Mouse (Mus musculus): ENCODE data around the gene Rbms1.

Rbms1 gene

DNA sequence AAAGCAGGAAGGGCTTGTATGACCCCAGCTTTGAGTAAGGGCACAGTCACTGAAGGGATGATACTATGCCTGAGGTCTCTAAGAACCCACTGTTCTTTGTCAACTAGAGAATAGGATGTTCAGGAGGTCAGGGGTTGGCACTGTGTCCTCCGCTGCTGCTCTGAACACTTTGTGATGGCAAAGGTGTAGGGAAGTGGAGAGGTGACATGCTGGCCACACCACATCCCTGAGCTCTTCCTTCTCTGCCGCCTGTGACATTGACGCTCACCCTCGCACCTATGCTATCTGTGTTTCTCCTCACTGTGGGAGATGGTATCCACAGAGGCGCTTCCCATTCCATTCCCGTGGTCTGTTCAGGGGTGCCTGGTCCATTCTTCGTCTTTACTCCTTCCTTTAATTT is 163.2 kb downstream of the Rbms1 start:
- in situ Hi-C loops (cut with MboI; ENCODE audit: low pct_unique_long_range_greater_than_20kb in 1 of 2, low sequenced_read_pairs in 2 of 2, unreplicated experiment in 1 of 2): no loop called here

DNA sequence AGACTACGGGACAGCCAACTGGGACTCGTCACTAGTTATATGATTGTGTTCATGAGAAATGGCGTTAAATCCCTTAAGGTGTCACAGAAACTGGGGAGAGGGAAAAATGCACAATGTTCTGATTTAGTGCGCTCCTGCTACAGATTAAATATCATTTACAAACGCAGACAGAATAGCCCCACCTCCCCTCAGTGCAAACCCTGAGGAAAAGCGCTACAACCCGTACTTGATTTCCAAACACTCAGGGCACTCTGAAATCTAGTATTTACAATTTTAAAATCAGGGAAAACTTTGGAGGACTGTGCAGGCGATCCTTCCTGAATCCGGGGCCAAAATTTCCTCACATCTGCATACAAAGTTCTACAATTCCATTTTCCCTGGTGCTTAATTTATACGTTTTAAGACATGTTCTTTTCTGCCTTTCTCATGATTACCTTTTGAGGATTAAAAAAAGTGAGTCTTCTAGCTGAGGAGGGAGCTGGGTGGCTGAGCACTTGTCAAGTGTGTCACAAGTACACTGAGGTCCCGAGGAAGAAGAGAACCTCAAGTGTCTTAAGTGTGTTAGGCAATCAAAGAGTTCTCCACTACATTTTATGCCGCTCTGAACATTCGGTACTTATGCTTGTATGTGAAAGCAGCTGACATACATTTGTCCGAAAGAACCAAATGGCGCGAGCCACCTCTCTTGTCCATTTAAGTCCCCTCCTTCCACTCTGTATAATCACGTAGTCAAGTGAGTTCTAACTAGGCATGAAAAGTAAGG is 164.0 kb downstream of the Rbms1 start:
- in situ Hi-C loops (cut with MboI; ENCODE audit: low pct_unique_long_range_greater_than_20kb in 1 of 2, low sequenced_read_pairs in 2 of 2, unreplicated experiment in 1 of 2): no loop called here

DNA sequence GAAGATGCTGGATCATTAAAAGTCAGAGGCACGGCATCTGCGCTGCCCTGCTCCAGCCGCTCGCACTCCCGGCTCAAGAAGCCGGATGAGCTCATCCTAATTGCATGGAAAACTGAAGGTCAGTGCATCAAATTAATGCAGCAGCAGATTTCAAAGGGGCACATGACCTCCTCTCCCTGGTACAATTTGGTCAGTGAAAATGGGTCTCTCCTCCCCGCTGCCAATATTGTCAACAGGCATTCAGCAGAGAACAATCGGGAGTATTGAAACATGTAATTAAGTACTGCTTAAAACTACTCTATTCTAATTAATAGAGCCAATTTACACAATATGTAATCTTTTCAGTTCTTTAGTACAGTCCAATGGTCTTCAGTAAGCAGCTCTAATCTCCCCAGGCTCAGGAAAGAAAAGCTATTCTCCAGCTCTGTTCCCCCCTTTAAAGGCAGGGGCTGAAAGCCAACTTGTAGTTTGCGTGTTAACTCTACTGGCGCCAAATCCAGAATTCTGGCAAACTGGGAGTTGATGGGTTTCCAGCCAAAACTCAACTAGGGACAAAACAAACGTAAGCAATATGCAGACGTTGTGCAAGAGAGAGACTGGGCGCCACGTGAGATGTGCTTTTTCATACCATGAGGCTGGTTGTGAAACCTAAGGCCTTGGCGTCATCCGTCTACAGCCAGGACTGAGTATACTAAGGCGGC is 165.9 kb downstream of the Rbms1 start:
- in situ Hi-C loops (cut with MboI; ENCODE audit: low pct_unique_long_range_greater_than_20kb in 1 of 2, low sequenced_read_pairs in 2 of 2, unreplicated experiment in 1 of 2): no loop called here

DNA sequence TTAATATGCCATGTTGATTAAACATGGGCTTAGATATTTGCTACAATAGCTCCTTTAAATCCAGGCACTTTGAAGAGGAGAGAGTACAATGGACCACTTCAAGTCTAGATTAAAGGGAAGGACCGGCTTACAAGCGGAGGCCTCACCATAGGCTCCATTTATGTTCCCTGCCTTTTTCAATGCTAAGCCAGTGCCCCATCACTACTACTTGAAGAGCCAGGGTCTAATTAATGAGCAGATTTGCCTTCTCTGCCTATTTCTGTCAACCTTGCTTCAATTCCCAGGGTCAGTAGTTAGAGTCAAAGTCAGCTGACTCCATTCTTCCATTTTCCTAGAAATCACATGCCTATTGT is 166.4 kb downstream of the Rbms1 start:
- in situ Hi-C loops (cut with MboI; ENCODE audit: low pct_unique_long_range_greater_than_20kb in 1 of 2, low sequenced_read_pairs in 2 of 2, unreplicated experiment in 1 of 2): no loop called here

GRCm38 (mm10) chr2:60795861-60796260 is 167.1 kb downstream of the Rbms1 start:
- in situ Hi-C loops (cut with MboI; ENCODE audit: low pct_unique_long_range_greater_than_20kb in 1 of 2, low sequenced_read_pairs in 2 of 2, unreplicated experiment in 1 of 2): no loop called here

DNA sequence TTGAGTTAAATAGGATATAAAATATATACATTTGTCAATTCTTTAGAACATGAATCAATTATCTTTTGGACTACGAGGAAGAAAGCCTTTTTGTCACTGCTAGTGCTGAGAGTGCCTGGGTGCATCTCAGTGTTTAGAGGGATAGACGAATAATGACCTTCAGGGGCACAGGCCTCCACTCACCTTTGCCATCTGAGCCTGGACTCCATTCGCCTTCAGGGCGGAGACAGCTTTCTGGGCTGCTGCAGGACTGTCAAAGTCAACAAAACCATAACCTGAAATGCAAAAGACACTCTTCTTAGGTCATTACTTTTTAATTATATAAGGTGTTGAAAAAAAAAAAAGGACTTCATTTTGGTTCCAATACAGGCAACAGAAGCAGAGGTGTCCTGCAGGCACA is 170.5 kb downstream of the Rbms1 start:
- in situ Hi-C loops (cut with MboI; ENCODE audit: low pct_unique_long_range_greater_than_20kb in 1 of 2, low sequenced_read_pairs in 2 of 2, unreplicated experiment in 1 of 2): no loop called here

GRCm38 (mm10) chr2:60789126-60789525 is 173.9 kb downstream of the Rbms1 start:
- in situ Hi-C loops (cut with MboI; ENCODE audit: low pct_unique_long_range_greater_than_20kb in 1 of 2, low sequenced_read_pairs in 2 of 2, unreplicated experiment in 1 of 2): no loop called here

- in situ Hi-C loops (cut with MboI; ENCODE audit: low pct_unique_long_range_greater_than_20kb in 1 of 2, low sequenced_read_pairs in 2 of 2, unreplicated experiment in 1 of 2): no loop called here
Measured at GRCm38 (mm10) chr2:60788173-60788908, 174.7 kb downstream of the Rbms1 start.

DNA sequence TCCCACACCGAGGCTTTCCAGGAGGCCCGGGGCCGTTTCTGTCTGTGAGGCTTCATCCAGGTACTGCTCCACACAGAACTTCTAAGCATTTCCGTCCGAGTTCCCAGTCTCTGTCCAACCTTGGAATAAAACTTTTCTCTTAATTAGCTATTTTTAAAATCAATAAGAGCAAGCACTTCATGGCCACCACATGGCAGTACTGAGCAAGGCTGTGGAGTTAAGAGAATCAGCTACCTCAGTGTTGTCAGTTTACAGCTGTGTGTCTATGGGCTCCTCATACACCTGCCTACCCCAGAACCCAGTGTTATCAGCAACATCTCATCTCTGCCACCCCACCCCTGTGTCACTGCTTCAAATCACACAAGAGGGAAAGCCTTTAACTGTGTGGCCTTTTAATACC is 175.9 kb downstream of the Rbms1 start:
- in situ Hi-C loops (cut with MboI; ENCODE audit: low pct_unique_long_range_greater_than_20kb in 1 of 2, low sequenced_read_pairs in 2 of 2, unreplicated experiment in 1 of 2): no loop called here

DNA sequence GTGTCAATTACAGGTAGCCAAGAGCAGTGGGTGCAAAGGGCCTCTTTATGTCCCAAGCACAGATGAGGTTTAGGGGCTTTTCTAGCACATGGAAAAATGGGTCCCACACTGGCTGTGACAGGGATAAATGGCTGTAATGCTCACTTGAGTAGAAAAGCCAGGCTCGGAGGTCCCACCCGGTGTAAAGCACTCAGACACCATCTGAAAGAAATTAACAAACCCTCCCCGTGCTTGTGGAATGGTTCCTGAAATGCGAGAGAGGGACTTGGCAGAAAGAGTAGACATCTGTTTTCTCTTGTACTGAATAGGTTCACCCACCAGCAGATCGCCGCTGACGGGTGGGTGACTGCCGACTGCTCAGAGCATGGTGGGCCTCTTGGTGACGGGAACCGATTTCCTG is 176.7 kb downstream of the Rbms1 start:
- in situ Hi-C loops (cut with MboI; ENCODE audit: low pct_unique_long_range_greater_than_20kb in 1 of 2, low sequenced_read_pairs in 2 of 2, unreplicated experiment in 1 of 2): no loop called here

DNA sequence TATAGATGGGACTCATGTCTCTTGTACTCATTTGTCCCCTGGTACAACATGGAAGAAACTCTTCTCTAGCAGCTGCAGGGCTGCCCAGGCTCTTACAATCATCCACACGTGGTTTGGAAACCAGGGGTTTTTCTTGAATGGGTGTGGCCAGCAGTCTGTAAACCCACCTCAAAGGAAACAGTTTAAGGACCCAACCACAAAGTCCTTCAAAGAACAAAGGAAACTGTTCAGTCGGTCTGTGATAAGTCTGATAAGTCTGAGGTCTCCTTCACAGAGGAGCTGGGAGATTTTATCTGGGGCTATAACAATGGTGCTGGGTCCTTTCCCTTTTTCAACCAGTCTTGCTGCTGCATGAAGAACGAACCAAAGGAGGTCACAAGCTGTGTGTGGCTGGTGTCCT is 188.5 kb downstream of the Rbms1 start:
- in situ Hi-C loops (cut with MboI; ENCODE audit: low pct_unique_long_range_greater_than_20kb in 1 of 2, low sequenced_read_pairs in 2 of 2, unreplicated experiment in 1 of 2): no loop called here

DNA sequence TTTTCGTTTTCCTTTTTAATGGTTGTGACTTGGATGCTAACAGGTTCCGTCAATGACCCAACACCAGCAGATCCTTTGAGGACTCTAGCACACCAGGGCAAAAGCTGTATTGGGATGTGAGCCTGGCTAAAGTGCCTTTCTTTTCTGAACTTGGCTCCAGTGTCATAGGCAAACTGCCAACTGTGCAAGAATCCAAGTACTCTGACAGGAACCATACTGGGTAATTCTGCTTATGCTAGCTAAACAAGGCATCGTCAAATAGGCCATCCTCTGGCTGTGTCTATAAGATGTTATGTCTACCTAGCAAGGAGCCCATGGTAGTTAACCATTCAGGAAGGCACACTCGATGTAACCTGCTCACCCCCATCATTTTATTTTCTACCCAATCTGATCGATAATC is 189.4 kb downstream of the Rbms1 start:
- in situ Hi-C loops (cut with MboI; ENCODE audit: low pct_unique_long_range_greater_than_20kb in 1 of 2, low sequenced_read_pairs in 2 of 2, unreplicated experiment in 1 of 2): no loop called here

GRCm38 (mm10) chr2:60766420-60766819 is 196.6 kb downstream of the Rbms1 start:
- in situ Hi-C loops (cut with MboI; ENCODE audit: low pct_unique_long_range_greater_than_20kb in 1 of 2, low sequenced_read_pairs in 2 of 2, unreplicated experiment in 1 of 2): no loop called here

- in situ Hi-C loops (cut with MboI; ENCODE audit: low pct_unique_long_range_greater_than_20kb in 1 of 2, low sequenced_read_pairs in 2 of 2, unreplicated experiment in 1 of 2): no loop called here
Measured at GRCm38 (mm10) chr2:60756218-60756617, 206.8 kb downstream of the Rbms1 start.

DNA sequence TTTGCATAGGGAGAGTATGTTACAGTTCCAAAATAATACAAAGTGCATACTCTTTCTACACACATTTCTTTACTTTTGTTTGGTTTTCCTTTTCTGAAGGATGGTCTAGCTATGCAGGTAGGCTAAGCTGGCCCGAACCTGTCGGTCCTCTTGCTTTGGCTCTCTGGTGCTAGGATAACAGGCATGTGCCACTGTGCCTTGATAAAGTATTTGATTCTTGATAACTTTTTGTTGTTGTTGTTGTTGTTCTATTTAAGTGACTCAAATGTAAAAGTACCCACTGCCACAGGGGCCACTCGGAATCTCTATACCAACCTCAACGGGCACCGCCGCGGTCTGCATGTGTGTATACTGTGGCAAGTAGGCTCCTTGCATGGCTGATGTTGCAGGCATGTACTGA is 207.9 kb downstream of the Rbms1 start:
- in situ Hi-C loops (cut with MboI; ENCODE audit: low pct_unique_long_range_greater_than_20kb in 1 of 2, low sequenced_read_pairs in 2 of 2, unreplicated experiment in 1 of 2): no loop called here

DNA sequence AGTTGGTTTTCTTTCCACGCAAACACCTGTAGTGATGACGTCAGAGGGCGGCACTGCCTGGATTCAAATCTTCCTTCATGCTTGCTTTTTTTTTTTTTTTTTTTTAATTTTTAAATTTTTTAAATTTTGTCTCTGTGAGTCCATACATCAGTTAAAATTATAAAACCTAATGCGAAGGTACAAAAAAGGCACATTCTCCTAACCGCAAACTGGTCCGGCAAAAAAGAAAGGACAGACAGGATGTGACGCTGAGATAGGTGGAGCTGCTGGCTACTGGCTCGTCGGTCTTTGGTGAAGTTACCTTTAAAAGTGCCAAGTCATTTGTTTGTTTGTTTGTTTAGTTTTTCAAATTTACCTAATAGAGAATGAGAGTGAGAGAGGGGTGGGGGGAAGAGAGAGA is 211.7 kb downstream of the Rbms1 start:
- in situ Hi-C loops (cut with MboI; ENCODE audit: low pct_unique_long_range_greater_than_20kb in 1 of 2, low sequenced_read_pairs in 2 of 2, unreplicated experiment in 1 of 2): no loop called here

DNA sequence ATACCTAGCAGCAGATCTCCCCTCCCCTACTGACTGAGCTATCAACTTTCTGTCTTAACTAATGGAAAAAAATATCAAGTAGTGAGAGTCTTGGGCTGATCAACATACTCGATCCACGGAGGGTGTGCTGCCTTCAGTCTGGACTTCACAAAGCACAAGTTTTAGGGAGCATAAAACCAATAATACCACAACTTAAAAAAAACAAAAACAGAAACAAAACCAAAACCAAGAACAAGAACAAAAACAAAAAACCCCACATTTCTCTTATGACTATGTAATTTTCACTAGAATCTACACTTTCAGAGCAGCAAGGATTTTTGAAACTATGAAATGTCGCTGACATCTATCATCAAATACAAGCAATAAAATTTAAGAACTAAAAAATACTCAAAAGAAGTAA is 212.4 kb downstream of the Rbms1 start:
- in situ Hi-C loops (cut with MboI; ENCODE audit: low pct_unique_long_range_greater_than_20kb in 1 of 2, low sequenced_read_pairs in 2 of 2, unreplicated experiment in 1 of 2): no loop called here

- in situ Hi-C loops (cut with MboI; ENCODE audit: low pct_unique_long_range_greater_than_20kb in 1 of 2, low sequenced_read_pairs in 2 of 2, unreplicated experiment in 1 of 2): no loop called here
Measured at GRCm38 (mm10) chr2:60748585-60748984, 214.4 kb downstream of the Rbms1 start.

DNA sequence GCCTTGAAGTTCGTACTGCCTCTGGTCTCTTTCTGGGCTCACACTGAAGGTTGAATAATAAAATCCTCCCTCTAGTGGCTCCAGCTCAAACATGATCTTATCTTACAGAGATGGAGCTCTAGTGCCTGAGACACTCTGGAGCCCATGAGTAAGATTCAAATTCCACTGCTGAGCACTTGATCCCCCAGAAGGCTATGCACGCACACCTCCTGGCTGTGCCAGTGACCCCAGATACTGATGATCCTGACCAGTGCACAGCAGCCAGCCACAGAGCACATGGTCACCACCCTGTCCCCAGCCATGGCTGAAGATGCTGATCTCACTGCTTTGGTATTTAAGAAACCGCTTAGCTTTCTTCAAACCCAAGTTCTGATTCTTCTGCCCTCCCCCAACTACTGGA is 215.4 kb downstream of the Rbms1 start:
- in situ Hi-C loops (cut with MboI; ENCODE audit: low pct_unique_long_range_greater_than_20kb in 1 of 2, low sequenced_read_pairs in 2 of 2, unreplicated experiment in 1 of 2): no loop called here

DNA sequence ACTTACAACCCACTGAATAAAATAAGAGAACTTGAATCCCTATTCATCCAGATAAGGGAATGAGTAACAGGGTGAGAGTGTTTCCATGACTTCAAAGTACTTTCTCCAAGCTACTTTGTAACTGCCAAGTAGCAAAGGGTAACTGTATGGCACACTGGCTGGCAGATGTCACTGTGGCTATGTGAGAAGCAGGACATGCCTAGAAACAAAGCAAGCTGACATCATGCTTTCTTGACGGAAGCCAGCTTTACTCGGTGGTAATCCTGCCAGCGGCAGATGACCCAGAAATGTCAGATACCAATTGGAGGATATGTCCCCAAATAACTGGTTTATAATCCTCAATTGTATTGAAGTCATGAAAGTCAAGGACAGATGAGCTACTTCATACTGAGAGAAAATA is 218.3 kb downstream of the Rbms1 start:
- in situ Hi-C loops (cut with MboI; ENCODE audit: low pct_unique_long_range_greater_than_20kb in 1 of 2, low sequenced_read_pairs in 2 of 2, unreplicated experiment in 1 of 2): no loop called here

All from mouse embryonic stem cell (cell line).